Mouse (Mus musculus): ENCODE measurements around the gene Lmo3.

Lmo3 gene

DNA sequence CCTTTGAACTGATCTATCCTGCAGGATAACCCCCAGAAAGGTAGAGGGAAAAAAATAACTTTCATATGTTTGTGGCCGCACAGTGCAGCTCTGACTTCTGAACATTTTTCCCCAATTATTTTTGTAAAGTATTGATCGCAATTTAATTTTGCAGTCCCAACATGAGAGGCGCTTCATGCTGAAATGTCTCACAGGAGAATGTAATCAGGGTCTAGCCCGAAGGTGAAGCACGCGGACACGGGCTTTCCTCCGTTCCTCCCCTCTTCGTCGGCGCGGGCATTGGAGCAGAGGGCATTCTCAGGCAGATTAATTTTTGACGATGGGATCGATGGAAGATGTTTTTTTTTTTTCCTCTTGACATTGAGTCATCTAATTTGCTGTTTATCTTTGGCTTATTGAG lies 258.4 kb downstream of the Lmo3 start:
- no peak for DNase-seq (ENCODE audit: inconsistent age in 2 of 2, low spot score in 1 of 2)

DNA sequence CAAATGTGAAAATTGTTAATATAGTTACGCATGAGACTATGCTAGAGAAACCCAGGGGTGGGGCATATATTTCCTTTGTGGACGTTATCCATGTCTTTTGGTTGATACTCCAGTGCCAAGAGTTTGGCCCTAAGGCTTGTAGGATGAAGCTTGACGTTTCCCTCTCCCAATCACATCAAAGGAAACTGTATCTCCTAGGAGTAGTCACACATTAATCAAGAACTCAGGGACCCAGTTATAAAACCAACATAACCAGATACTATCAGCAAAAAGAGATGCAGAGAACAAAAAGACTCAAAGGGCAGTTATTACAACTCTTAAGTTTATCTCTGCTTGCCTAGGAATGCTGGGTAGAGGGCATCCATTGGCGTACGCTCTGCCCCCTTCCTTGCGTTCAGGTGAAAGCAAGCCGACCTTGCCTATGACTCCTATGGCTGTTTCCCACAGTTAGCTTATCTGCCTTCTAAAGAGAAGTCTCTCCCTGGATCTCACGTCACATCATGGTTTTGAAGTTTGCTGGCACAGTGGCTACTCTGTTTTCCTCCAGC lies 261.5 kb downstream of the Lmo3 start:
- no peak for DNase-seq (ENCODE audit: inconsistent age in 2 of 2, low spot score in 1 of 2)
